Mouse (Mus musculus): Measurements from ENCODE around the gene Ces1b. TPM values are rescaled to one million over a fixed set of nuclear protein-coding genes. Genes with fewer than 3 reads are reported as not detected.

Ces1b gene
- total RNA-seq (2012; rRNA removed), result not detected in 2 replicates
- polyA plus RNA-seq (2012; ENCODE audit: insufficient read depth in 1 of 2, insufficient read length in 2 of 2, low read depth in 1 of 2, low replicate concordance in 2 of 2, missing spikeins in 1 of 2), result not detected

- no peak within 1 kb of the TSS for H3K27ac ChIP-seq (ENCODE audit: control insufficient read depth, low read depth, low read length)
- TF ChIP-seq ZNF384 (IDR thresholded peaks at IDR 0.05; ENCODE audit: low read depth, low read length) (no peak), MAFK (IDR thresholded peaks at IDR 0.05; ENCODE audit: borderline replicate concordance, low read depth, low read length) (no peak), CHD2 (IDR thresholded peaks at IDR 0.05; ENCODE audit: low read length) (no peak), USF2 (IDR thresholded peaks at IDR 0.05; ENCODE audit: borderline replicate concordance in 1 of 2, insufficient read depth in 1 of 2, low read depth in 1 of 2, low read length in 2 of 2) (no peak), MYB (IDR thresholded peaks at IDR 0.05; ENCODE audit: low read depth, low read length) (no peak), GABPA (IDR thresholded peaks at IDR 0.05; ENCODE audit: low read depth, low read length) (no peak), POLR2AphosphoS2 (IDR thresholded peaks at IDR 0.05; ENCODE audit: low read length) (no peak), MYC (IDR thresholded peaks at IDR 0.05; ENCODE audit: low read depth, low read length) (no peak), HCFC1 (IDR thresholded peaks at IDR 0.05; ENCODE audit: low read depth, low read length) (no peak), SMC3 (IDR thresholded peaks at IDR 0.05; ENCODE audit: low read depth, low read length) (no peak), NELFE (IDR thresholded peaks at IDR 0.05; ENCODE audit: low read depth, low read length) (no peak), TCF12 (IDR thresholded peaks at IDR 0.05; ENCODE audit: low read depth, low read length) (no peak), TBP (IDR thresholded peaks at IDR 0.05; ENCODE audit: low read depth, low read length) (no peak), ZKSCAN1 (IDR thresholded peaks at IDR 0.05; ENCODE audit: low read depth, low read length) (no peak), POLR2AphosphoS5 (IDR thresholded peaks at IDR 0.05; ENCODE audit: borderline replicate concordance, low read depth, low read length) (no peak), CHD1 (IDR thresholded peaks at IDR 0.05; ENCODE audit: low read depth, low read length) (no peak), ETS1 (IDR thresholded peaks at IDR 0.05; ENCODE audit: low read depth, low read length) (no peak), E2F4 (IDR thresholded peaks at IDR 0.05; ENCODE audit: borderline replicate concordance, low read depth, low read length) (no peak)
- H3K4me3 ChIP-seq (ENCODE audit: control insufficient read depth in 1 of 2, insufficient read depth in 1 of 2, low read depth in 2 of 2, low read length in 2 of 2), result no peak within 1 kb of the TSS
- no peaks in the 10 kb centered on the region for H3K27me3 ChIP-seq (ENCODE audit: control insufficient read depth in 1 of 2, insufficient read depth in 2 of 2, low read length in 2 of 2)
- H3K4me1 ChIP-seq (ENCODE audit: control insufficient read depth in 1 of 2, insufficient read depth in 2 of 2, low read length in 2 of 2), result no peaks in the 10 kb centered on the region
- H3K36me3 ChIP-seq (ENCODE audit: control insufficient read depth in 1 of 2, insufficient read depth in 2 of 2, low read length in 2 of 2), result no peaks in the 10 kb centered on the region
- H3K9me3 ChIP-seq (replicated peaks; ENCODE audit: insufficient read depth, low read length), result no peaks in the 10 kb centered on the region
- DNase-seq (ENCODE audit: low read depth, low spot score), result no peak
- H3K9ac ChIP-seq (ENCODE audit: control insufficient read depth, low read depth, low read length, poor library complexity, severe bottlenecking), result no peak within 1 kb of the TSS
- no peaks in the 10 kb centered on the region for H3K79me2 ChIP-seq (ENCODE audit: control insufficient read depth, insufficient read depth, low read length, poor library complexity)
Observed at GRCm38 (mm10) chr8:93079887-93080286, at the start of gene Ces1b. Gene Ces1b (minus strand): TSS chr8:93080017.

GRCm38 (mm10) chr8:93126476-93126875 lies 46.7 kb upstream of the Ces1b start:
- H3K9me3 ChIP-seq (replicated peaks; ENCODE audit: insufficient read depth, low read length), result no peaks in the 10 kb centered on the region
- DNase-seq (ENCODE audit: low read depth, low spot score), result no peak
- TF ChIP-seq NELFE (IDR thresholded peaks at IDR 0.05; ENCODE audit: low read depth, low read length) (no peak), USF1 (IDR thresholded peaks at IDR 0.05; ENCODE audit: low read depth, low read length) (no peak), HCFC1 (IDR thresholded peaks at IDR 0.05; ENCODE audit: low read depth, low read length) (no peak), KAT2A (conservative IDR thresholded peaks at IDR 0.05; ENCODE audit: low read depth, low read length) (no peak), MAX (IDR thresholded peaks at IDR 0.05; ENCODE audit: low read length) (no peak), SMC3 (IDR thresholded peaks at IDR 0.05; ENCODE audit: low read depth, low read length) (no peak), E2F4 (IDR thresholded peaks at IDR 0.05; ENCODE audit: borderline replicate concordance, low read depth, low read length) (no peak), ZMIZ1 (IDR thresholded peaks at IDR 0.05; ENCODE audit: low read depth, low read length) (no peak), ZNF384 (IDR thresholded peaks at IDR 0.05; ENCODE audit: low read depth, low read length) (no peak), CHD1 (IDR thresholded peaks at IDR 0.05; ENCODE audit: low read depth, low read length) (no peak), GABPA (IDR thresholded peaks at IDR 0.05; ENCODE audit: low read depth, low read length) (no peak), MYC (IDR thresholded peaks at IDR 0.05; ENCODE audit: low read depth, low read length) (no peak), ETS1 (IDR thresholded peaks at IDR 0.05; ENCODE audit: low read depth, low read length) (no peak), CTCF (IDR thresholded peaks at IDR 0.05 in 2 of 3, conservative IDR thresholded peaks at IDR 0.05 in 1 of 3; ENCODE audit: control insufficient read depth in 1 of 3, insufficient read depth in 1 of 3, low read depth in 2 of 3, low read length in 3 of 3, poor library complexity in 1 of 3, severe bottlenecking in 1 of 3) (no peak), MAZ (IDR thresholded peaks at IDR 0.05; ENCODE audit: low read depth, low read length) (no peak), CHD2 (IDR thresholded peaks at IDR 0.05; ENCODE audit: low read length) (no peak), TAL1 (IDR thresholded peaks at IDR 0.05; ENCODE audit: low read length) (no peak), ZC3H11A (IDR thresholded peaks at IDR 0.05; ENCODE audit: low read depth, low read length) (no peak)

More at GRCm38 (mm10) chr8:93126476-93126875, 46.7 kb upstream of the Ces1b start:
- H3K9ac ChIP-seq (ENCODE audit: control insufficient read depth, low read depth, low read length, poor library complexity, severe bottlenecking), result no peak overlapping the region
- H3K4me3 ChIP-seq (ENCODE audit: control insufficient read depth in 1 of 2, insufficient read depth in 1 of 2, low read depth in 2 of 2, low read length in 2 of 2), result no peak overlapping the region
- H3K27me3 ChIP-seq (ENCODE audit: control insufficient read depth in 1 of 2, insufficient read depth in 2 of 2, low read length in 2 of 2), result no peaks in the 10 kb centered on the region
- no peak overlapping the region for H3K27ac ChIP-seq (ENCODE audit: control insufficient read depth, low read depth, low read length)
- H3K36me3 ChIP-seq (ENCODE audit: control insufficient read depth in 1 of 2, insufficient read depth in 2 of 2, low read length in 2 of 2), result no peaks in the 10 kb centered on the region
- no peaks in the 10 kb centered on the region for H3K79me2 ChIP-seq (ENCODE audit: control insufficient read depth, insufficient read depth, low read length, poor library complexity)
- no peaks in the 10 kb centered on the region for H3K4me1 ChIP-seq (ENCODE audit: control insufficient read depth in 1 of 2, insufficient read depth in 2 of 2, low read length in 2 of 2)

Data from MEL (cell line).